Mouse (Mus musculus) left cerebral cortex, postnatal 14 days (tissue): Measurements from ENCODE around the gene Ash1l. TPM values are rescaled to one million over a fixed set of nuclear protein-coding genes. Genes with fewer than 3 reads are reported as not detected.

Experiments used
- DNase-seq, 2 experiments: peaks; one replicate each; pipeline ENCODE4 v3.0.0; 2021 to 2022; ENCODE audit warnings: low spot score in 2 of 2, mixed read lengths in 1 of 2
- intact Hi-C: fragments of 180-260 bp; cut with DNase I; formaldehyde crosslinking; loops from one replicate; pipeline ENCODE4 v1.15.1; 2025
- total RNA-seq, 2 experiments: library from RNA; stranded (reverse); gene quantifications; 2 replicates each; pipeline ENCODE4 v1.2.3; 2021

Gene Ash1l
- total RNA-seq, 2 experiments from 2014 or later: 64.0 to 66.9 TPM

- intact Hi-C loops: no loop called here
- no peak for DNase-seq
Measured at GRCm38 (mm10) chr3:89084654-89085190, 134.3 kb downstream of the Ash1l start.

- peak; percentile 82 to 84 for DNase-seq
- intact Hi-C loops: no loop called here
Measured at GRCm38 (mm10) chr3:89087338-89088110, 137.1 kb downstream of the Ash1l start.

- DNase-seq: no peak
- intact Hi-C loops: no loop called here
Measured at GRCm38 (mm10) chr3:89088974-89089373, 138.6 kb downstream of the Ash1l start.

GRCm38 (mm10) chr3:89089882-89090591, 139.6 kb downstream of the Ash1l start:
- intact Hi-C loops: loop anchor here (5.0 kb wide), 1 partner anchor 72 kb away; the partner anchor contains the start of genes Clk2 and Hcn3
- peak; percentile 87 to 88 for DNase-seq

GRCm38 (mm10) chr3:89090694-89091655, 140.6 kb downstream of the Ash1l start:
- DNase-seq: peak; percentile 75 to 81
- intact Hi-C loops: loop anchor here (5.0 kb wide), 1 partner anchor 71 kb away; the partner anchor contains the start of genes Clk2 and Hcn3

GRCm38 (mm10) chr3:89091811-89092508, 141.5 kb downstream of the Ash1l start:
- DNase-seq: no peak
- intact Hi-C loops: loop anchor here (5.0 kb wide), 1 partner anchor 70 kb away; the partner anchor contains the start of genes Clk2 and Hcn3

- intact Hi-C loops: loop anchor here (5.0 kb wide), 1 partner anchor 70 kb away; the partner anchor contains the start of genes Clk2 and Hcn3
- no peak for DNase-seq
Measured at GRCm38 (mm10) chr3:89092509-89093090, 142.2 kb downstream of the Ash1l start.

- intact Hi-C loops: loop anchor here (5.0 kb wide), 1 partner anchor 69 kb away; the partner anchor contains the start of genes Clk2 and Hcn3
- peak; percentile 94 for DNase-seq
Measured at GRCm38 (mm10) chr3:89093175-89093574, 142.8 kb downstream of the Ash1l start, which contains the start of gene Rusc1. Gene Rusc1, minus strand, starts transcription at chr3:89093311.

- no peak for DNase-seq
- intact Hi-C loops: loop anchor here (5.0 kb wide), 1 partner anchor 68 kb away; the partner anchor contains the start of genes Clk2 and Hcn3
Measured at GRCm38 (mm10) chr3:89094021-89094420, 143.6 kb downstream of the Ash1l start.

GRCm38 (mm10) chr3:89100811-89101210, 150.4 kb downstream of the Ash1l start, which contains the start of gene Gm43738:
Gene Gm43738, minus strand, starts transcription at chr3:89101099.
- DNase-seq: no peak
- intact Hi-C loops: no loop called here

GRCm38 (mm10) chr3:89101459-89101811, 151.0 kb downstream of the Ash1l start:
- intact Hi-C loops: no loop called here
- peak in 1 of 2 experiments; percentile 58 for DNase-seq

GRCm38 (mm10) chr3:89101812-89102494, 151.5 kb downstream of the Ash1l start, which contains the start of gene Fdps:
Gene Fdps, minus strand, starts transcription at chr3:89101959.
- peak; percentile 98 to 99 for DNase-seq
- intact Hi-C loops: no loop called here

- intact Hi-C loops: no loop called here
Measured at GRCm38 (mm10) chr3:89102495-89103290, 152.3 kb downstream of the Ash1l start.

GRCm38 (mm10) chr3:89103291-89103595, 152.8 kb downstream of the Ash1l start:
- intact Hi-C loops: no loop called here
- DNase-seq: no peak

More at GRCm38 (mm10) chr3:89102495-89103290, 152.3 kb downstream of the Ash1l start:
- DNase-seq: no peak

- intact Hi-C loops: no loop called here
- DNase-seq: no peak
Measured at GRCm38 (mm10) chr3:89106881-89107280, 156.5 kb downstream of the Ash1l start.

GRCm38 (mm10) chr3:89107545-89107944, 157.1 kb downstream of the Ash1l start:
- intact Hi-C loops: no loop called here
- DNase-seq: no peak
